Mouse (Mus musculus) lung, postnatal 0 days (tissue): Measurements from ENCODE around the gene Mllt10. TPM values are rescaled to one million over a fixed set of nuclear protein-coding genes. Genes with fewer than 3 reads are reported as not detected.

Source experiments
- ATAC-seq: fragments of 200-750 bp; cut with Nextera tagmentation; 2 replicates; pipeline ENCODE4 v1.8.0; 2017; ENCODE audit warnings: moderate library complexity
- DNase-seq: peaks from one replicate; pipeline ENCODE4 v3.0.0-alpha.2; 2016; ENCODE audit warnings: low spot score
- H3K27ac ChIP-seq: fragments of 300-500 bp; sonication (generic); 2 replicates; pipeline ENCODE4 v1.5.1; 2014; ENCODE audit warnings: antibody characterized with exemption, mild to moderate bottlenecking, low read length, mixed read lengths
- H3K27me3 ChIP-seq: fragments of 300-500 bp; sonication (generic); replicated peaks from 2 replicates; pipeline ENCODE4 v1.6.1; 2014; ENCODE audit warnings: low read length, mixed read lengths; ENCODE audit not compliant: insufficient read depth
- H3K36me3 ChIP-seq: fragments of 300-500 bp; sonication (generic); 2 replicates; pipeline ENCODE4 v1.6.1; 2014; ENCODE audit warnings: low read length, mixed read lengths; ENCODE audit not compliant: insufficient read depth
- H3K4me1 ChIP-seq: fragments of 300-500 bp; sonication (generic); 2 replicates; pipeline ENCODE4 v1.6.1; 2014; ENCODE audit warnings: antibody characterized with exemption, low read depth, low read length, mixed read lengths; ENCODE audit not compliant: insufficient read depth
- H3K4me2 ChIP-seq: fragments of 300-500 bp; sonication (generic); replicated peaks from 2 replicates; pipeline ENCODE4 v1.6.1; 2014; ENCODE audit warnings: low read depth, mild to moderate bottlenecking, low read length, moderate library complexity, mixed read lengths
- H3K4me3 ChIP-seq: fragments of 300-500 bp; sonication (generic); 2 replicates; pipeline ENCODE4 v1.5.1; 2014; ENCODE audit warnings: low read depth, low read length
- H3K9ac ChIP-seq: fragments of 300-500 bp; sonication (generic); replicated peaks from 2 replicates; pipeline ENCODE4 v1.6.1; 2014; ENCODE audit warnings: low read depth, mild to moderate bottlenecking
- H3K9me3 ChIP-seq: fragments of 300-500 bp; sonication (generic); 2 replicates; pipeline ENCODE4 v1.6.1; 2016; ENCODE audit warnings: low read length, mixed read lengths
- CTCF ChIP-seq: IDR thresholded peaks from 2 replicates; pipeline ENCODE4 v1.5.1; 2016; ENCODE audit warnings: antibody characterized with exemption, mild to moderate bottlenecking
- EP300 ChIP-seq: IDR thresholded peaks from 2 replicates; pipeline ENCODE4 v1.6.1; 2016; ENCODE audit warnings: antibody characterized with exemption, mild to moderate bottlenecking, control low read depth
- WGBS: fragments of 180-500 bp; shearing (Covaris S2); extraction: QIAGEN DNeasy Blood & Tissue Kit; methylation state at CpG from one replicate; pipeline ENCODE4 v1.1.7; 2014; 5-methylcytosine and 5-hydroxymethylcytosine counted together
- polyA plus RNA-seq: library from polyadenylated mRNA; unstranded; fragments of >200 nt; fragmentation: Nextera tagmentation; extraction: Ambion mirVana; gene quantifications from 2 replicates; pipeline ENCODE4 v1.2.1, GENCODE M21; 2015

The Mllt10 gene
- polyA plus RNA-seq, 1 experiment from 2014 or later: 35.1 TPM

GRCm38 (mm10) chr2:18033166-18034108, 21.6 kb upstream of the Mllt10 start:
- Histone ChIP-seq H3K4me1 (peaks cover 3% of the 10 kb centered on the region; the same call in 1 of the 2 replicates), H3K9ac (no peak overlapping the region), H3K9me3 (no peaks in the 10 kb centered on the region), H3K4me2 (no peak overlapping the region), H3K4me3 (no peak overlapping the region), H3K36me3 (no peaks in the 10 kb centered on the region), H3K27ac (no peak overlapping the region), H3K27me3 (no peaks in the 10 kb centered on the region)
- DNase-seq: peak; percentile 4
- no peak for TF ChIP-seq CTCF
- WGBS: 85% methylated on average over 10 of the region's 10 CpGs
- no peak for ATAC-seq

GRCm38 (mm10) chr2:18034371-18035250, 20.4 kb upstream of the Mllt10 start:
- Histone ChIP-seq H3K4me1 (peaks cover 6% of the 10 kb centered on the region; the same call in 1 of the 2 replicates), H3K27ac (no peak overlapping the region)
- ATAC-seq: no peak

GRCm38 (mm10) chr2:18037491-18037890, 17.5 kb upstream of the Mllt10 start, which contains the start of gene A930004D18Rik:
Gene A930004D18Rik (minus strand): TSS chr2:18037737.
- no peaks in the 10 kb centered on the region for H3K9me3 ChIP-seq
- H3K27ac ChIP-seq: no peak within 1 kb of the TSS
- no peak for TF ChIP-seq CTCF
- H3K4me3 ChIP-seq: no peak within 1 kb of the TSS
- H3K4me2 ChIP-seq: no peak within 1 kb of the TSS
- peaks cover 16% of the 10 kb centered on the region; the same call in 1 of the 2 replicates for H3K4me1 ChIP-seq
- DNase-seq: peak; percentile 3
- no peaks in the 10 kb centered on the region for H3K36me3 ChIP-seq
- ATAC-seq: no peak
- WGBS: 82% methylated on average over 2 of the region's 2 CpGs
- no peak within 1 kb of the TSS for H3K9ac ChIP-seq
- H3K27me3 ChIP-seq: no peaks in the 10 kb centered on the region

More at GRCm38 (mm10) chr2:18034371-18035250, 20.4 kb upstream of the Mllt10 start:
- no peak overlapping the region for H3K4me2 ChIP-seq
- TF ChIP-seq CTCF (no peak), EP300 (no peak)
- no peak overlapping the region for H3K4me3 ChIP-seq
- no peak overlapping the region for H3K9ac ChIP-seq
- WGBS: 86% methylated on average over 10 of the region's 10 CpGs
- H3K27me3 ChIP-seq: no peaks in the 10 kb centered on the region
- H3K36me3 ChIP-seq: no peaks in the 10 kb centered on the region
- peak; percentile 3 for DNase-seq
- no peaks in the 10 kb centered on the region for H3K9me3 ChIP-seq

GRCm38 (mm10) chr2:18038141-18038752, 16.8 kb upstream of the Mllt10 start:
- no peaks in the 10 kb centered on the region for H3K27me3 ChIP-seq
- H3K27ac ChIP-seq: no peak overlapping the region
- no peak overlapping the region for H3K4me2 ChIP-seq
- H3K4me3 ChIP-seq: no peak overlapping the region
- no peak overlapping the region for H3K9ac ChIP-seq
- H3K4me1 ChIP-seq: peaks cover 19% of the 10 kb centered on the region; the same call in 1 of the 2 replicates
- no peaks in the 10 kb centered on the region for H3K36me3 ChIP-seq
- DNase-seq (peak; percentile 4), ATAC-seq (no peak)
- TF ChIP-seq EP300: no peak
- no peak for TF ChIP-seq CTCF
- H3K9me3 ChIP-seq: no peaks in the 10 kb centered on the region
- whole genome bisulfite sequencing: 70% methylated on average over 3 of the region's 3 CpGs

- Histone ChIP-seq H3K36me3 (no peaks in the 10 kb centered on the region), H3K9me3 (no peaks in the 10 kb centered on the region), H3K4me3 (no peak overlapping the region), H3K4me1 (peaks cover 19% of the 10 kb centered on the region; the same call in 1 of the 2 replicates), H3K27me3 (no peaks in the 10 kb centered on the region), H3K27ac (no peak overlapping the region), H3K9ac (no peak overlapping the region), H3K4me2 (no peak overlapping the region)
- ATAC-seq (no peak), DNase-seq (peak; percentile 4)
- TF ChIP-seq EP300: no peak
- TF ChIP-seq CTCF: no peak
- 77% methylated on average over 10 of the region's 10 CpGs for WGBS
Measured at GRCm38 (mm10) chr2:18038895-18039371, 16.1 kb upstream of the Mllt10 start.
